Mouse (Mus musculus): Measurements from ENCODE around the gene Xntrpc. TPM values are rescaled to one million over a fixed set of nuclear protein-coding genes. Genes with fewer than 3 reads are reported as not detected.

Xntrpc gene
- polyA plus RNA-seq, 1 experiment from 2014 or later = 0.15 TPM

DNA sequence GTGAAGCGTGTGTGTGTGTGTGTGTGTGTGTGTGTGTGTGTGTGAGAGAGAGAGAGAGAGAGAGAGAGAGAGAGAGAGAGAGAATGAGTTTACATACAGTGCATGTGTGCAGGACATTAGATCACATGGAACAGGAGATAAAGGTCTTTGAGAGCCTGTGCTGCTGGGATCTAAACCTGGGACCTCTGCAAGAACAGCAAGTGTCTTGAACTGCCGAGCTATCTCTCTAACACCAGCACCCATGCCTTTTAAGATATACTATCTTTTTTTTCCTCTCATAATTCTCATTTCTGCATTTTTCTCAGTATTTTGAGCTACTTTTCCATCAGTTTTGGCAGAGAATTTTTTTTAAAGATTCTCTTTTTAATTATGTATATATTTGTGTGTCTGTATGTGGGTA lies 38.0 kb downstream of the Xntrpc start:
- no peaks in the 10 kb centered on the region for H3K9me3 ChIP-seq (ENCODE audit: low read length)
- H3K36me3 ChIP-seq (replicated peaks; ENCODE audit: insufficient read depth, low read length) = no peaks in the 10 kb centered on the region
- 44% methylated on average over 2 of the region's 2 CpGs for WGBS (ENCODE audit: insufficient replicate concordance)
- TF ChIP-seq EP300 (IDR thresholded peaks at IDR 0.05; ENCODE audit: low read depth) = no peak
- TF ChIP-seq CTCF (IDR thresholded peaks at IDR 0.05; ENCODE audit: low read depth) = no peak
- H3K9ac ChIP-seq (replicated peaks) = no peak overlapping the region
- no peak overlapping the region for H3K4me2 ChIP-seq (ENCODE audit: low read depth, low read length)
- H3K27ac ChIP-seq (ENCODE audit: low read depth) = no peak overlapping the region
- peak; percentile 45 for ATAC-seq
- no peak overlapping the region for H3K4me3 ChIP-seq (ENCODE audit: low read depth, low read length)
- H3K4me1 ChIP-seq (ENCODE audit: insufficient read depth) = peaks cover 12% of the 10 kb centered on the region
- no peaks in the 10 kb centered on the region for H3K27me3 ChIP-seq (ENCODE audit: insufficient read depth, low read length)
- no peak for DNase-seq

DNA sequence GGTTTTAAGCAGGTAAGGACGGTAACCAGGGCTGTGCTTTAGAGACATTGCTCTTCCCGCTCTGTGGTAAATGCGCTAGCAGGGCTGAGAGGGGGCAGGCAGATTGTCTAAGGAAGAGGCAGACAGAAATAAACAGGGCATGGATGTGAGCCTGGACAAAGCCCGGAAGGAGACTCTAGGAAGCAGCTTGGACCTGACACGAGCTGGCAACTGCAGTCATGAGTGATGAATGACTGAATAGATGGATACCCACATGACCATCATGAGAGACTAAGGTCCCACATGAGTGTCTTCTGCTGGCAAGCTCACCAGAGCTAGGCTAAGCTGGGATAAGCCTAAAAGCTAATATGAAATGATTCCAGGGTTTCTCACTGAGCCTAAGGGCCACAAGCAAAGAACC lies 38.6 kb downstream of the Xntrpc start:
- Histone ChIP-seq H3K4me2 (ENCODE audit: low read depth, low read length) (no peak overlapping the region), H3K9me3 (ENCODE audit: low read length) (no peaks in the 10 kb centered on the region), H3K27ac (ENCODE audit: low read depth) (no peak overlapping the region), H3K4me3 (ENCODE audit: low read depth, low read length) (no peak overlapping the region), H3K27me3 (ENCODE audit: insufficient read depth, low read length) (no peaks in the 10 kb centered on the region), H3K9ac (replicated peaks) (no peak overlapping the region), H3K4me1 (ENCODE audit: insufficient read depth) (peaks cover 12% of the 10 kb centered on the region), H3K36me3 (replicated peaks; ENCODE audit: insufficient read depth, low read length) (no peaks in the 10 kb centered on the region)
- ATAC-seq = no peak
- WGBS (ENCODE audit: insufficient replicate concordance) = 54% methylated on average over 5 of the region's 5 CpGs
- DNase-seq = no peak
- TF ChIP-seq CTCF (IDR thresholded peaks at IDR 0.05; ENCODE audit: low read depth) (no peak), EP300 (IDR thresholded peaks at IDR 0.05; ENCODE audit: low read depth) (no peak)

DNA sequence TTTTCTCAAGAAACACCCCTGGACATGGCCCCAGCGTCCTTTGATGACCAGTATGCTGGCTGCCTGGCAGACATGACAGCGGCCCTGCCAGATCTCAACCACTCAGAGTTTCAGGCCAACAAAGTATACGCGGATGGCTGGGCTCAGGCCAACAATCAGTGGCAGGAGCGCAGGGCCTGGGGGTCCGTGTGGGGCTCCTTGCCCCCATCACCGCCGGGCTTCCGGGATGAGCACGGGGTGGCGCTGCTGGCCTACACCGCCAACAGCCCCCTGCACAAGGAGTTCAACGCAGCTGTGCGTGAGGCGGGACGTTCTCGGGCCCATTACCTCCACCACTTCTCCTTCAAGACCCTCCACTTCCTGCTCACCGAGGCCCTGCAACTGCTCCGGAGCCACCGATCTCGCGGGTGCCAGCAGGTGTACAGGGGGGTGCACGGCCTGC lies 41.2 kb downstream of the Xntrpc start:
- Histone ChIP-seq H3K27me3 (ENCODE audit: insufficient read depth, low read length) (no peaks in the 10 kb centered on the region), H3K4me3 (ENCODE audit: low read depth, low read length) (peak overlapping the region; percentile 27; the same call in 1 of the 2 replicates), H3K9me3 (ENCODE audit: low read length) (no peaks in the 10 kb centered on the region), H3K9ac (replicated peaks) (peak overlapping the region; percentile 34; the same call in 1 of the 2 replicates), H3K27ac (ENCODE audit: low read depth) (no peak overlapping the region), H3K36me3 (replicated peaks; ENCODE audit: insufficient read depth, low read length) (no peaks in the 10 kb centered on the region), H3K4me2 (ENCODE audit: low read depth, low read length) (peak overlapping the region; percentile 70), H3K4me1 (ENCODE audit: insufficient read depth) (peaks cover 5% of the 10 kb centered on the region)
- TF ChIP-seq CTCF (IDR thresholded peaks at IDR 0.05; ENCODE audit: low read depth) (no peak), EP300 (IDR thresholded peaks at IDR 0.05; ENCODE audit: low read depth) (no peak)
- DNase-seq (peak; percentile 29), ATAC-seq (0 out of 2 replicates have a peak, but pooled peaks have one; percentile 7)
- 20% methylated on average over 23 of the region's 23 CpGs for WGBS (ENCODE audit: insufficient replicate concordance)

DNA sequence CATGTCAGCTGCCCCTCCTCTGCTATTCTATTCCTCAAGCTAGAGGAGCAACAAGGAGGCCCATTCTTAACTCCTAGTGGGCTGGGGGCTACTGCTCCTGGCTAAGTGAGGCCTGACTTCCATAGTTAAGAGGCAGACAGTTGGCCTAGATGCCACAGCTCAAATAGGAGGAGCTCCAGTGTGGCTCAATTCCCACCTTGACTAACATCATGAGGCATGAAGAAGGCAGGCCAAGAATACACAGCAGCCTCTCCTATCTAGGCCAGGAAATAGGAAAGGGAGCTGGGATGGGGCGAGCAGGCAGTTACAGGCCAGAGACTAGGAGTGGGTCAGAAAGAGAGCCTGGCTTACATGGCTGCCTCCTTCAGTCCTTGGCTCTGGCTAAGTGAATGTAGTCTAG lies 42.7 kb downstream of the Xntrpc start:
- H3K27me3 ChIP-seq (ENCODE audit: insufficient read depth, low read length) = no peaks in the 10 kb centered on the region
- H3K9me3 ChIP-seq (ENCODE audit: low read length) = no peaks in the 10 kb centered on the region
- WGBS (ENCODE audit: insufficient replicate concordance) = 86% methylated on average over 1 of the region's 1 CpGs
- H3K4me3 ChIP-seq (ENCODE audit: low read depth, low read length) = no peak overlapping the region
- peaks cover 5% of the 10 kb centered on the region for H3K4me1 ChIP-seq (ENCODE audit: insufficient read depth)
- H3K9ac ChIP-seq (replicated peaks) = no peak overlapping the region
- TF ChIP-seq EP300 (IDR thresholded peaks at IDR 0.05; ENCODE audit: low read depth) = no peak
- H3K4me2 ChIP-seq (ENCODE audit: low read depth, low read length) = no peak overlapping the region
- no peak for DNase-seq
- no peak overlapping the region for H3K27ac ChIP-seq (ENCODE audit: low read depth)
- no peak for ATAC-seq
- H3K36me3 ChIP-seq (replicated peaks; ENCODE audit: insufficient read depth, low read length) = no peaks in the 10 kb centered on the region

DNA sequence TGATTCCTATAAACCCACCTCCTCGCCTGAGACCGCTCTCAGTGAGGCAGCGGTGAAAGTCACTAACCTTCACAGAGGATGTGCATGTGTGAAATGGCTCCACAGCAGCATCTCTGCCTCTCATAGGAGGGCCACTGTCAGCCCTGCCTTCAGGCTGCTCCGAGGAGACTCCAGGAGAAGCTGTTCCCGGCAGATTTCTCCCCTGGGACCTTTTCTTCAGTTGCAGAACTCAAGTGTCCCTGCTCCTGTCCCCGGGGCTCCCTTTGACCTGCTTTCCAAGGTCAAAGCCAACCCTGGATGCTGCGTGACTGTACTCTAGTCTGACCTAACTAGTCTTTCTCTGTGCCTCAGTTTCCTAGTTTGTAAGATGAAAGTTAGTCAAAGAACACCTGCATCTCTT lies 43.7 kb downstream of the Xntrpc start, which contains the start of gene Art5:
Gene Art5, minus strand, starts transcription at position 319 of the 400 bp plus-strand sequence.
- Histone ChIP-seq H3K9me3 (ENCODE audit: low read length) (no peaks in the 10 kb centered on the region), H3K4me2 (ENCODE audit: low read depth, low read length) (no peak within 1 kb of the TSS), H3K9ac (replicated peaks) (no peak within 1 kb of the TSS), H3K27me3 (ENCODE audit: insufficient read depth, low read length) (no peaks in the 10 kb centered on the region), H3K36me3 (replicated peaks; ENCODE audit: insufficient read depth, low read length) (no peaks in the 10 kb centered on the region), H3K27ac (ENCODE audit: low read depth) (no peak within 1 kb of the TSS), H3K4me1 (ENCODE audit: insufficient read depth) (peaks cover 5% of the 10 kb centered on the region), H3K4me3 (ENCODE audit: low read depth, low read length) (no peak within 1 kb of the TSS)
- ATAC-seq (no peak), DNase-seq (no peak)
- WGBS (ENCODE audit: insufficient replicate concordance) = 72% methylated on average over 7 of the region's 7 CpGs
- TF ChIP-seq CTCF (IDR thresholded peaks at IDR 0.05; ENCODE audit: low read depth) = no peak
- TF ChIP-seq EP300 (IDR thresholded peaks at IDR 0.05; ENCODE audit: low read depth) = no peak

DNA sequence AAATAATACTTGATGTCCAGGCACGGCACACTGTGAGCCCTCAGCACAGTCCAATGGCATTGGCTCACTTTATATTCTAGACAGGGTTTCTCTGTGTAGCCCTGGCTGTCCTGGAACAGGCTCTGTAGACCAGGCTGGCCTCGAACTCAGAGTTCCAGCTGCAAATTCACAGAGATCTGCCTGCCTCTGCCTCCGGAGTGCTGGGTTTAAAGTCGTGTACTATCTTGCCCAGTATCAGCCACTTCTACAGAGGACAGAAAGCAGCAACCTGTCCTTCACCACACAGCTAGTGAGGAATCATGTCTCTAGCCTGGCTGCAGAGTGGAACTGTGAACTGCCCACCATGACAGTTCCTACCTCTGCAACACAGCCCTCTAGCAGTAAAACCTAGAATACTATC lies 44.2 kb downstream of the Xntrpc start:
- Histone ChIP-seq H3K27me3 (ENCODE audit: insufficient read depth, low read length) (no peaks in the 10 kb centered on the region), H3K36me3 (replicated peaks; ENCODE audit: insufficient read depth, low read length) (no peaks in the 10 kb centered on the region), H3K4me2 (ENCODE audit: low read depth, low read length) (no peak overlapping the region), H3K4me1 (ENCODE audit: insufficient read depth) (peaks cover 5% of the 10 kb centered on the region), H3K27ac (ENCODE audit: low read depth) (no peak overlapping the region), H3K4me3 (ENCODE audit: low read depth, low read length) (no peak overlapping the region), H3K9ac (replicated peaks) (no peak overlapping the region), H3K9me3 (ENCODE audit: low read length) (no peaks in the 10 kb centered on the region)
- DNase-seq = no peak
- no peak for TF ChIP-seq EP300 (IDR thresholded peaks at IDR 0.05; ENCODE audit: low read depth)
- no peak for TF ChIP-seq CTCF (IDR thresholded peaks at IDR 0.05; ENCODE audit: low read depth)
- 61% methylated on average over 4 of the region's 4 CpGs for WGBS (ENCODE audit: insufficient replicate concordance)
- no peak for ATAC-seq

Measured in liver, postnatal 0 days (tissue).